Mouse (Mus musculus): ENCODE measurements around the gene Hvcn1.

Hvcn1 gene

DNA sequence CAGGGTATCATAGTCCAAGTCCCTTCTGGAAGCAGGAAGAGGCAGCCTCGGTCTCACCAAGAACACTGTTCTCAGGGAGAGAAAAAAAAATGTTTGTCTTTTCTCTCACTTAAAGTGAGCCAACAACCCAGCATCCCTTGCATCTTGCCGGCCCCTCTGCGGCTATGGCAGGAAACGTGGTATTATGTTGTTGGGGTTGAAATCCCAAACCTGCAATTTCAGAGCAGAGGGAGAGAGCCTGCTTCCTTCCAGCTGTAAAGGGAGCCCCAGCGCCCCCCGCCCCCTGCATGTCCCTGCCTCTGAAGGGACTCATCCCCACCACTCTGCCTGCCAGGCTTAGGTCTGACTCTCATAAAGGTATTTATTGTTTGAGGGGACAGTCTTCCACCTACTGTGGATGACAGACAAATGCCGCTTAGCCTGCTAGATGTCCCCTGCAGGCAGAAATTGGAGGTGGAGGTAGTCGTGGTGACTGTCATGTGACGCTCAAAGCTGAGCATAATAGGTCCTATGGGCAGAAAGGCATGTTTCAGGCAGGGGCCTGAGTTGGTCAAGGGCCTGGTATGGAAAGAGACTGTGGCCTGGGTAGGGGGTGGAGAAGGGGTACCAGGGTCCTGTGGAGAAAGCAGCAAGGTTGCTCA is 28.7 kb downstream of the Hvcn1 start:
- no peak for DNase-seq (ENCODE audit: low spot score)

DNA sequence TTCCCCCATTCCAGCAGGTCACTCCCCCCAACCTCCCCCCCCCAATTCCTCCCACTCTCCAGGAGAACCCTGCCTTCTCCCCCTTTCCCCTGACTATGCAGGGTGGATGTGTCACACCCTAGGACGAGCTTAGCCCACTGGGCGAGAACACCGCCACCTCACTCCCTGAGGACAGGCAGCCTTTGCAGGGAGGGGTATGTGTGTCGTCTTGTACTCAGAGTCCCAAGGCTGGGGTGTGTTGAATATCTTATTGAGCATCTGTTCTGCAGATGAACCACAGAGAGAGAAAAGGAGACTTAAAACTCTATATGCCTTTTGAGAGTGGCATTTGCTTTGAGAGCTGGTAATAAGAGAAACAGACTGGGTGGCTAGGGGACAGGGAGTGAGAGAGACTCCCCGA is 30.6 kb downstream of the Hvcn1 start:
- DNase-seq (ENCODE audit: low spot score), result no peak

DNA sequence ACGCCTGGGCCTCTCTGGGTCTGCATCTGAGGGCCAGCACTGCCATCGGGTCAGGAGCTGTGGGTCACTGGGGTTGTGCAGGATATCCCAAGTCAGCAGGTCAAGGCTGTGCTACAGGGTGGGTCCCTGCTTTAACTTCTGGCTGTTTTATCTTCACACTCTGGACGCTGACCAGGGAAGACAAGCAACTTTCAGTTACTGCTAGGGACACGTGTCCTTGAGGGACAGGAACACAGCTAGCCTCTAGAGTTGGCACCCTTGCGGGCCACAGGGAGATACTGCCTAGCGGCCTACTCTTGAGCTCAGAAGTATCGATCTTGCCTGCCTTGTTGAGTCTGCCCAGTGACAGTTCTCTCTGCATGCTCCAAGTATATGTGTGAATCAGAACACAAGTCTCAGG is 33.0 kb downstream of the Hvcn1 start:
- DNase-seq (ENCODE audit: low spot score), result no peak

DNA sequence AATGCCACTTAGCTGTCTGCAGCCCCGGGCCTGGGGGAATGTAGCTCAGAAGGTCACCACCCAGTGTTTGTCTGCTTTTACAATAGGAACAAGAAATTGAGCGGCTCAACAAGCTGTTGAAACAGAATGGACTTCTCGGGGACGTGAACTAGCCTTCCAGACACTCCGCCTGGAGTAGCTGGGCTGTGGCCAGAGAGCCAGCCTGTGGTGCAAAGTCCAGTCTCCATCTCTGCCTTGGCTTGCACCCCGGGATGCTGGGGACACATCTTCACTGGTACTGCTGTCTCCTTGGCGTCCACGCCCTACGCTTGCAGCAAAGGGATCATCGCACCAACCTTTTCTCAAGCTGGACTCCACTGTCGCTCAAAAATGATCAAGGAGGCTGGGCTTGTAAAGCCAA is 33.9 kb downstream of the Hvcn1 start:
- DNase-seq (ENCODE audit: low spot score), result no peak

DNA sequence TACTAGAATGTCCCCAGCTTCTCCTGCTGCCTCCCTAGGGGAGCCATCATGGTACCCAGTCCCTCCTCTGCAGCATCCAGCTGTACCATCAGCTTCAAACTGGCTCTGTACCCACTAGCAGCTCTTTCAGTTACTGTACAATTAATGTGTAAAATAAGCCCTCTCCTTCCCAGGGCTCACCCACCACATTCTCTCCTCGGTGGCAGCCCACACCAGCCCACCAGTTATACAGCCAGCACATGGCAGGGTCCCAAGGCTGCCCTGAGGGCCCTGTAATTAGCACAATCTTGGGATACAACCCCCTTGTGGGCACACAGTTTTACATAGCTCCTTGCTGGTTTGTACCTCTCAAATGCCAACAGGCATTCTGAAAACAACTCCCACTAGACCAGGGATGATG is 34.4 kb downstream of the Hvcn1 start:
- no peak for DNase-seq (ENCODE audit: low spot score)

DNA sequence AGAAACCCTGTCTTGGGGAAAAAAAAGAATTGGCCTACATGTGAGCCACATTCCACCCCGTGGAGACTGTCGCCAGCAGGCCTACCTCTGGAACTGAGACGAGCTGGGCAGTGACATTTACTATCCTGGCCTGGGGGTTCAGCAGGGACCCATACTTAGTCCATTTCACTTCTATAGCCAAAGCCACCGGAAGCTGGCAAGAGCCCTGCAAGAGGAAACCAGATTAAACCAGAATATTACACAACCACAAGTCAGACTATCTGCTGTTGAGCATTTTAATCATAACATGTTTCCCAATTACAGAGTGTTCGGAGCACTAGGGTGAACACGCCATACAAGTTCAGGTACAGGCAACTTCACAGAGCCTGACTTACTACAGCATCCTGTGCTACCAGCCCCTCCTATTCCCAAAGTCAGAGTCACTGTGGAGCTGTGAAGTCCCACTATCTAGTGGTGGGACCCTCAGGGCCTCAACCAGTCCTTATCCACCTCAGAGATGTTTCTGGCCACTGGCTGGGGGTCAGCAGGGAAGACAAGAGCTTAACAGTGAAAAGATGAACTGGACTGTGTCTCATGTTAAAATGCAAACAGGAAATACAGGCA is 36.0 kb downstream of the Hvcn1 start:
- DNase-seq (ENCODE audit: low spot score), result peak; percentile 56

DNA sequence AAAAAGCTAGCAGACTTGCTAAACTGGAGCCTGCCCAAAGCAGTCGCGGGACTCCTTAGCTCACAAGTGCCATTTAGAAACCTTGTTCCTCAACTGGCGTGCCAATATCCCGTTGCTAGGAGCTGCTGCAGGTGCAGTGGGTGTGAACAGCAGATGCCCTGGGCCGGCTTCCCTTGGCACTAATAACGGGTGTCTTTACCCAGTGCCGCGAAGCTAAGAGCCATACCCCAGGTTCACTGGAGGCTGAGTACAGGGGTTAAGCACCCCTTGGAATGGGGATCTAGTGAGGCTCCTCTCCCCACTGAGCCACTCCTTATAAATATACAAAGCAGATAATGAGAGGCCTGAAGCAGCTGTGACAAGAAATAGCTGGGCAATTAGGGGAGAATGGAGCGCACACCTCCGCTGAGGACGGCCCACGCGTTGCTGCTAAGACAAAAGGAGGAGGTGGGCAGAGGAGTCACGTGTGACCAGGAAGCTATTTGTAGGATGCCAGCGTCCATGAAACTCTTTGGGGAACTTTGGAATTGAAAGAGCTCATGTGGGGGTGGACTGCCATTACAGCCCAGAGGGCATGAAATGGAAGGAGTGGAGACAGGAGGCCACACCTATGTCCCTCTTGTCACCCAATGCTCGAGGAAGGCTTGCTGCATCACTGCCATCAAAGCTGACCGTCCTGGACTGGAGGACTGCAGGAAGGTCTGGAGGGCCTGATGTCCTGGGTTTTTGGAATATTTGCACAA is 37.3 kb downstream of the Hvcn1 start:
- DNase-seq (ENCODE audit: low spot score), result no peak

DNA sequence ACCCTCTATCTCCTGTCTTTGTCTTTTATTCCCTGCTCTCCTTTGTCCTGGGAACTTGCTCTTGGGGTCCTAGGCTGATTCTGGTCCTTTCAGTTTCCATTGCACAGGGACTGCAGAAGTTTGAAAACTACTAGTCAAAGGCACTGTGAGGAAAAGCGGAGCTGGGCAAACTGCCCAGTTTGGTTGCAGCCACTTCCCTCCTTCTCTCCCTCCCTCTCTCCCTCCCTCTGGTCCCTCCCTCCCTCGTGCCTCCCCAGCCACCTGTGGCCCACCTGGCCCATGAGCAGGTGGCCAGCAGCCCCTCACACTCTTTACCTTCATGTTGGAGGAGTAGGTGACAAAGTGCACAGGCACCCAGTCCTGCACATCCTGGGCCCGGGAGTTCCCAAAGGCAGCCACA is 38.6 kb downstream of the Hvcn1 start:
- DNase-seq (ENCODE audit: low spot score), result peak; percentile 57

DNA sequence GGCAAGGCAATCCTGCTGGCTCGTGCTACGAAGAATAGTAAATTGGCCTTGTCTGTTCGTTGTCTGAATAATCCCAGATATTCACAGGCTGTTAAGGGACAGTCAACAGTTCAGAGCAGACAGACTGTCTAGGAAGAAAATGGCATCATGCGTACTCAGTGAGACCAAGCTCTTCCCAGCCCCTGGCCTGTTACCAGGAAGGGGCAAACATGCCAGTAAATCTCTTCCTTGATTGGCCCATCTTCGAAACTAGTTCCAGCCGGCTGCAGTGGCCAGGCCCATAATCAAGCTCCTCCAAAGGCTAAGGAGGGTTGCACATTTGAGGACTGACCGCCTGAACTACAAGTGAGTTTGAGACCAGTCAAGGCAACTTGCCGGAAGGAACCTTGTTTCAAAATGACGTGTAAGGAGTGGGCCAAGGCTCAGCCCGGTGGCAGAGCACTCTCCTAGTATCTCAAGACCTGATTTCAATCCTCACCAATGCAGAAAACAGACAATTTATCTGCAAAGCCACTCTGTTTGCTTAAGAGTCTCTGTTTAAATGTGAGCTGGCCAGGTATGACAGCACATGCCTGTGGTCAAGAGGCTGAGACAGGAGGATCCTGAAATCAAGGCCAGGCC is 40.1 kb downstream of the Hvcn1 start:
- DNase-seq (ENCODE audit: low spot score), result no peak

DNA sequence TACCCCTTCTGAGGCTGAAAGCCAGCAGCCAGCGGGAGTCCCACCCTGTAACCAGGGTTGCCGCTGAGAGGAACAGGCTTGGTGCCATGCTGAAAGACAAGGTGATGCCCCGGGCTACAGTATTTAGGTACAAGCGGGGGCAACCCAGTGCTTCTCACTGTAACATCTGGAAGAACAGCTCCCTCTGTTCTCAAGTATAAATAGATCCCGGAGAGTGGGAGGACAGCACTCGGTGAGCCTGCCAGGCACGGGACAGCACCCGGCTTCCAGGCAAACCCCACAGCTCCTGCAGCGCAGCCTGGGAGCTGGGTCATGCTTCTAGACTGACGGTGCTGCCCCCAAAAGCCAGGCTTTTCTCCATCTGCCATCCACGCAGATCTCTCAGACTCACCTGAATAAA is 40.9 kb downstream of the Hvcn1 start:
- no peak for DNase-seq (ENCODE audit: low spot score)

DNA sequence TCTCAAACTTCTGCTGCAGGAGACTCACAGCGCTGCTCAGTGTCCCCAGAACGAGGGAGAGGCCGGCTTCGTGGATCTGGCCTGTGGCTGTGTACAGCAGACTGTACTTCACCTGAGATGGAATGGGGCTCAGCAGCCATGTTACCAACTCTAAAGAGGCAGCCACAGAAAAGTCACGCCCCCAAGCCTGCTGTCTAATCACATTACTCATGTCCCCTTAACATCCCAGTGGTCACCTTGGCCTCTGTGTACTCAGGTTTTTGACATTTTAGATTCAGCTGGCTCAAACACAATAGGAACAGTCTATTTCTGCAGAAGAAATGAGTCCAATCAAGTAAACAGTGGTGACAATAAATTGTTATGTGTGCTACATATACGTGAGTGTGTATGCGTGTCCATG is 41.3 kb downstream of the Hvcn1 start:
- no peak for DNase-seq (ENCODE audit: low spot score)

DNA sequence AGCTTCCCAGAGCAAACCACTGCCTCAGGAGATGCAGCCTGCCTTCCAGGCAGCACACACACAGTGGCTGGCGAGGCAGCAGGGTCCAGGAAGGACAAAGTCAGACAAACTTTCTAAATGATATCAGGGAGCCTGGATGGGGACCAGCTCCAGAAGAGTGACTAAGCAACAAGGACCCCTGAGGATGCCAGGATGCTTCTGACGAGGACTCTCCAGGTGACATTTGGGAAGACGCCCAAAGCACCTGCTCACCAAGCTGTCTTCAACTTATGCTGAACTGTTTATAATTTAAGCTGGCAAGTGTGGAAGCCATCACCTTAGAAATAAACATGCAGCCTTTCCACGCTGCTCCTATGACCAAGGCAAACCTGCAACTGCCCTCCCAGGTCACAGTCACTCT is 42.7 kb downstream of the Hvcn1 start:
- DNase-seq (ENCODE audit: low spot score), result no peak

DNA sequence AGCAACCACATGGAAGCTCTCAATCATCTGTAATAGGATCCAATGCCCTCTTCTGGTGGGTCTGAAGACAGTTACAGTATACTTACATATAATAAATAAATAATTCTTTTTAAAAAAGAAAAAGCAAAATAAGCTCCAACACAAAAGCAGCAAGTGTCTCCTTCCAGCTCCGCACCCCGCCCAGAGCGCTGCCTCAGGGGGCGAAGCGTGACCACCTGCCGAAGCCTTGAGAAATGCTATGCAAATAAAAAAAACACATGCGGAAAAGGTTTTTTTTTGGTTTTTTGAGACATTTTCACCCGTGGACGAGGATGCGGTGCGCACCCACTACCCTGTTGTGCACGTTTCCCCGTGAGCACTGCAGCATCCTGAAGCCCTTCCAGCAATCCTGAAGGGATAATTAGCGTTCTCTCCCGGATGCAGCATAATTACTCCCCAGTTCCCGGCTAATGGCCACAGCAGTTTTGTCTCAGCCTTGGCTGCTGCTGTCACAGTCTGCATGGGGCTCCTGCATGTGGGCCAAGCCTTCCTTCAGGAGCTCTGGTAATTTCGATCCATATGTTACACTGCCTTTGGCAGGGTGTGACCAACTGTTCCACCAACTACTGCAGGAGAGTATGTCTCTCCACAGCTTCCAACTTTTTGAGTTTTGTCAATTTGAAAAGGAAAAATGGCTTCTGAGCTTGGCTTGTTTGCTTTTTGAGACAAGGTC is 45.4 kb downstream of the Hvcn1 start:
- DNase-seq (ENCODE audit: low spot score), result no peak

DNA sequence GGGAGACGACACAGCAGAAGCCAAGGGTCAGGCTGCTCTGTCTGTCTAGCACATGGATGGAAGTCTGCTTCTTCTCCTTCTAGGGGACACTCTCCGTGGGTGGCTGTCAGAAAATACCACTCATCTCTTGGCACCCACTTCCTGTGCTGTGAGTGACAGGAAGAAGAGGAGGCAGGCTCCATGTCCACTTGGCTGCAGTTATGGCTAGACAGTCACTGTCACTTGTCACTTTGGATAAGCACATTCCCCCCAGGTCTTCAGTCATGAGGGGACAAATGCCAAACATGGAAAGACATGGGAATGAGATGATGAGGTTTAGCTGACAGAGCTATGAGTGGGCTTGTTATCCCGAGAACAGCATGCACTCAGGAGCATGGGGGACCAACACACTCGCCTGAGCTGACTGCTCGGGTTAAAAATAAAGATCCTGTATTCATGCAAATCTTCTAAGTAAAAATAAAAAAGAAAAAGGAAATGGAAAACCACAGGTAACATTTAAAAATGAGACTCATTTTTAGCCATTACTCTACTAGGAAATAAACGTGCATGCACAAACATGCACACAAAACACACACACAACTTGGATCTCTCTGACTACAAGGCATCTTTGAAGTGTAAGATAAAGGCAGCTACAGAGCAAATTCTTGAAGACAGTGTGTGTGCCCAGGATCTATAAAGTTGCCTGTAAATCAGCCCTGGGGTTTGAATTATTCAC is 51.6 kb downstream of the Hvcn1 start:
- DNase-seq (ENCODE audit: low spot score), result no peak

DNA sequence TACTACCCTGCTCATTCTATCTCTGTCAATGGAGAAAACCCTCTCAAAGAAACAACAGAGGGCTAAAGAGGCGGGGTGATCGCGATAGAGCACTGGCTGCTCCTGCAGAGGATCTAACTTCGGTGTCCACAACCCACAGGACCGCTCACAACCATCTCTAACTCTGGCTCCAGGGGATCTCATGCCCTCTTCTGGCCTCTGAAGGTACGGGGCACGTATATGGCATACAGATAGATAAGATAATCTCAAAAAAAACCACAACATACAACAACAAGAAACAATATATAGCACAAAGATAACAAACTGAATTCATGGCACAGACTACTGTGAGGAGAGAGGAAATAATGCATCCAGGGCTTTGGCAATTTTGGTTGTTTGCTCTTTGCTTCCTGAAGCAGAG is 55.5 kb downstream of the Hvcn1 start:
- no peak for DNase-seq (ENCODE audit: low spot score)

DNA sequence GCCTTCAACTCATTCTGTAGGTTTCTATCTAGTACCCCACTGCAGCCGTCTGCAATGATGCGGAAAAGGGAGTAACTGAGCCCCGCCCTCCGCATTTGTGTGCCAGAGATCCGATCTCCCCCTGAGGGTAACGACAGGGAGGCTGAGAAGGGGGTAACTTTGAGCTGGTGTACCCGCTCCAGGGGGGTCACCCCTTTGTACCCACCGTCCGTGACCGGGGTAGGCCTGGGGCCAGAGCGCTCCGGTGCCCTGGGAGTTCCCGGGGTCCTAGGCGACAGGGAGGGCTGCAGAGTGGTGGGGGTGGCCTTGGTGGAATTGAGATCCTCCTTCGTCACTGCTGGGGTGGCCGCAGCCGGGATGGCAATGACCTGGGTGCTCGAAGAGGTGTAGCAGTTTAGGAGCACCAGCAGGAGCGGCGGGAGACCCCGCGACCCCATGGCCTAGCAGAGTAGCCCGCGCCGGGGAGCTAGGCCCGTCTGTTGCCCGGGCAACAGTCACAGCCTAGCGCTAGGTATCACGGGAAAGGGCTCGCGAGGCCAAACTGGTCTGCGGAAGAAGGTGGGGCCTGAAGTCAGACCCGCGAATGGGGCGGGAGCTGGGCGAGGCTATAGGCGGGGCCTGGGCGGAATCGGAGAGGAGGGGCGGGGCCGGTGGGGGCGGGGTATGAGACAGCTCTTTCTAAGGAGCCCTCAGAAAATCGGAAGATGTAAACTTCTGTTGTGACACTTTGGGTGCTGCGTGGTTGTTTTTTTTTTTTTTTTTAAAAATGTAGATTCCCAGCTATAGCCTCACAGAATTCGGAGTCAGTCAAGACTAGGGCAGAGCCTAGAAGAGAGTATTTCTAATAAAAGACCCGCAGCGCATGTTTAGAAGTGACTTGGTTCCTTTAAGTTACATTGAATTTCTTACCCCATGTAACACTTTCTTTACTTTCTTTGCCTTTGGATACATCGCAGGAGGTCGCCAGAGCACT is 57.6 kb downstream of the Hvcn1 start, which contains the start of gene Tctn1:
Gene Tctn1, minus strand, starts transcription at position 528 of the 973 bp plus-strand sequence.
- DNase-seq (ENCODE audit: low spot score), result peak; percentile 97

DNA sequence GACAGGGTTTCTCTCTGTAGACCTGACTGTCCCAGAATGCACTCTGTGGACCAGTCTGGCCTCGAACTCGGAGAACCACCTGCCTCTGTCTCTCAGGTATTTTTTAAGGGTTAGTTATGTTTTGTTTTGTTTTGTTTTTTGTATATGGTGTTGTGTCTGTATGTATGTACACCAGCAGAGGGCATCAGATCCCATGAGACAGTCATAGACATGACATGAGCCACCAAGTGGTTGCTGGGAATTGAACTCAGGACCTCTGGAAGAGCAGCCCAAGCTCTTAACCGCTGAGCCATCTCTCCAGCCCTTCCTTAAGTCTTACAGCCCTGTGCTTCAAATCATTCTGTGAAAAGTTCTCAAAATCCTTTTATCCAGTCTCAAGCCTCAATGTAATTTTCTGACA is 58.6 kb downstream of the Hvcn1 start:
- DNase-seq (ENCODE audit: low spot score), result peak; percentile 44

DNA sequence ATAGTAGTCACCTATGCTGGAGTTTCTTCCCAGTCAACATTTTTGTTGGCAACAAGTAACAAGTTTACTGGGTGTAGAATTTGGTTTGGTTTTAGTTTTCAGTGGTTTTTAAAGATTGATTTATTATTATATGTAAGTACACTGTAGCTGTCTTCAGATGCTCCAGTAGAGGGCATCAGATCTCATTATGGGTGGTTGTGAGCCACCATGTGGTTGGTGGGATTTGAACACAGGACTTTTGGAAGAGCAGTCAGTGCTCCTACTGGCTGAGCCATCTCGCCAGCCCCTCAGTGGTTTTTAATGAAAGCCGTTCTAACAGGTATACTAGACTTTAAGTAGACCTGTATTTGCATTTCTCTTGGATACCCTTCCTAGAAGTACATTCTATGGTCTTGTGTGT is 59.3 kb downstream of the Hvcn1 start:
- no peak for DNase-seq (ENCODE audit: low spot score)

DNA sequence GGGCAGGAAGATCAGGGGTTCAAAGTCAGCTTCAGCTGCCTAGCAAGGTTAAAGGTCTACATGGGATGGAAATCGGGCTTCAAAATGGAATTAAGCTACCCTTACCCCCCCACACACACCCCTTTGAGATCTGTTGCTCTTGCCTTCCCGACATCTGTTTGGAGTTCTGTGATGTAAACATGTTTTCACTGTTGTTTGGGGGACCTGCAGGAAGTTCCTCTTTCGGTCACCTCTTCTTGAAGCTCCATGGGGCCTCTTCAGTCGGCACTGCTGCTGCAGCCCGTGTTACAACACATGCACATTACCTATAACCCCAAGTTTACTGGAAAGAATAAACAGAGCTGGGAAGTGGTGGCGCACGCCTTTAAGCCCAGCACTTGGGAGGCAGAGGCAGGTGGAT is 60.5 kb downstream of the Hvcn1 start:
- DNase-seq (ENCODE audit: low spot score), result no peak

DNA sequence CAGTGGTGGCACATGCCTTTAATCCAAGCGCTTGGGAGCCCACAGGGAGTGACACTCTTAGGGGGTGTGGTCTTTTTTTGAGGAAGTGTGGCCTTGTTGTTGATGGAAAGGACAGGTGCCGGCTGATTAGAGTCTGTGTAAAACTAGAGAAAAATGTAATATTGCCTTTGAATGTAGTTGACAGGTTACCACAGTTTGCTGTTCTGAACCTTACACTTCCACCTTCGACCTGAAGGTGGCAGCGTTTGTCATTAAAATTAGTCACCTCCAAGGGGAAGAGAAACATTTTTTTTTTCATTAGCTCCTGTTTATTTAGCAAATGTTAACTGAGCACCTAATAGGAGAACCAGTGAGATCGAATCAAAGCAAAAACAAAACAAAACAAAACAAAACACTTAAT is 61.3 kb downstream of the Hvcn1 start:
- DNase-seq (ENCODE audit: low spot score), result peak; percentile 88
